ENCODE assay signal across 12 mouse cellular contexts in the genomic region with DNA sequence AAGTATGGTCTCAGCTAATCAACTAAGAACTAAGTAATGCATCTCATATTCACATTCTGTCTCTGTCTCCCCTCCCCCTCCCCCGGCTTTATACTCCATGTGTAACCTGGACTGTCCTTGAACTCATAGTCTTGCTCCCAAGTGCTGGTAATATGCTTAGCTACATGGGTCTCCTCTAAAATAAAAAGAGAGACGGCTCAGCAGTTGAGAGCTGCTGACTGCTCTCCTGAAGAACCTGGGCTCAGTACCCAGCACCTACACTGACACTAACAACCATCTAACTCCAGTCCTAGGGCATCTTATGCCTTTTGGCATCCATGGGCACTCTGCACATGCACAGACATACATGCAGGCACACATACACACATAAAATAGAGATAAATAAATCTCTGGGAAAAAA.
DNase-seq lines count a peak whose midpoint lies in the region; ATAC-seq and TF ChIP-seq lines count a peak whose summit lies in the region.
"Had no signal": no experiment of that assay in that cellular context is flagged by ENCODE, and none has a peak within 500 bp of the region (broad histone marks: within the 10 kb centered on the region; RNA-seq: fewer than 3 reads in every experiment).

No protein-coding gene starts in this region.

- ATAC-seq in heart, embryonic 12.5 days (ENCODE audit: insufficient number of reproducible peaks, low FRiP score) = 0 out of 2 replicates have a peak, but pooled peaks have one; percentile 33
- peak; percentile 36; the same call in 1 of the 2 replicates for ATAC-seq in lung, embryonic 14.5 days (ENCODE audit: insufficient read depth)
- no peak for ATAC-seq in lung, postnatal 0 days
- ATAC-seq in erythroid progenitor cell, adult 5-6 weeks (replicated peaks; ENCODE audit: low FRiP score, poor library complexity, severe bottlenecking) = 0 out of 2 replicates have a peak, but pooled peaks have one; percentile 25
- peak; percentile 37; the same call in 1 of the 2 replicates for ATAC-seq in liver, embryonic 13.5 days (ENCODE audit: low read depth)

- no peaks in the 10 kb centered on the region for H3K36me3 ChIP-seq in heart, embryonic 12.5 days
- no peaks in the 10 kb centered on the region for H3K36me3 ChIP-seq in lung, embryonic 14.5 days (ENCODE audit: insufficient read depth)
- H3K36me3 ChIP-seq in lung, postnatal 0 days (ENCODE audit: insufficient read depth, low read length) = no peaks in the 10 kb centered on the region
- H3K36me3 ChIP-seq in liver, embryonic 13.5 days = no peaks in the 10 kb centered on the region
- H3K36me3 ChIP-seq: hindbrain, embryonic 12.5 days; stomach, embryonic 15.5 days had no signal

- H3K27ac ChIP-seq in heart, embryonic 12.5 days (ENCODE audit: poor library complexity, severe bottlenecking) = peak overlapping the region; percentile 81
- H3K27ac ChIP-seq in lung, embryonic 14.5 days (ENCODE audit: low read depth) = peak overlapping the region; percentile 76
- no peak overlapping the region for H3K27ac ChIP-seq in lung, postnatal 0 days (ENCODE audit: low read length)
- peak overlapping the region; percentile 80 for H3K27ac ChIP-seq in liver, embryonic 13.5 days

- intact Hi-C loops in heart, postnatal 10 days (cut with DNase I) = no loop called here

- H3K4me3 ChIP-seq in heart, embryonic 12.5 days = no peak overlapping the region
- no peak overlapping the region for H3K4me3 ChIP-seq in lung, embryonic 14.5 days (ENCODE audit: low read depth, low read length)
- no peak overlapping the region for H3K4me3 ChIP-seq in lung, postnatal 0 days (ENCODE audit: low read depth, low read length)
- H3K4me3 ChIP-seq in liver, embryonic 13.5 days (replicated peaks) = no peak overlapping the region
- H3K4me3 ChIP-seq: hindbrain, embryonic 12.5 days had no signal

- no peak overlapping the region for H3K4me2 ChIP-seq in heart, embryonic 12.5 days
- peak overlapping the region; percentile 52 for H3K4me2 ChIP-seq in lung, embryonic 14.5 days
- H3K4me2 ChIP-seq in lung, postnatal 0 days (replicated peaks; ENCODE audit: low read depth, low read length) = no peak overlapping the region
- no peak overlapping the region for H3K4me2 ChIP-seq in liver, embryonic 13.5 days

- H3K9me3 ChIP-seq in heart, embryonic 12.5 days (replicated peaks) = no peaks in the 10 kb centered on the region
- H3K9me3 ChIP-seq in lung, embryonic 14.5 days (ENCODE audit: low read depth, low read length) = no peaks in the 10 kb centered on the region
- no peaks in the 10 kb centered on the region for H3K9me3 ChIP-seq in lung, postnatal 0 days (ENCODE audit: low read length)
- H3K9me3 ChIP-seq in liver, embryonic 13.5 days (replicated peaks) = no peaks in the 10 kb centered on the region
- H3K9me3 ChIP-seq: hindbrain, embryonic 12.5 days; stomach, embryonic 15.5 days had no signal

- DNase-seq in heart, postnatal 10 days = no peak
- no peak for DNase-seq in lung, embryonic 14.5 days
- DNase-seq in lung, postnatal 0 days (ENCODE audit: low spot score) = no peak
- no peak for DNase-seq in liver, embryonic 13.5 days
- DNase-seq in thymus, postnatal 25 days = no peak
- DNase-seq in thymus, postnatal 36 days = no peak
- DNase-seq: cerebellum, postnatal 25 days; kidney, postnatal 4 days had no signal

- H3K4me1 ChIP-seq in heart, embryonic 12.5 days (replicated peaks) = peaks cover 37% of the 10 kb centered on the region
- peaks cover 17% of the 10 kb centered on the region for H3K4me1 ChIP-seq in lung, embryonic 14.5 days (ENCODE audit: insufficient read depth)
- H3K4me1 ChIP-seq in lung, postnatal 0 days (ENCODE audit: insufficient read depth, low read depth, low read length) = peaks cover 10% of the 10 kb centered on the region; the same call in 1 of the 2 replicates
- H3K4me1 ChIP-seq in liver, embryonic 13.5 days (replicated peaks) = peaks cover 45% of the 10 kb centered on the region

- TF ChIP-seq CTCF in lung, embryonic 14.5 days (IDR thresholded peaks at IDR 0.05; ENCODE audit: low read depth) = no peak
- TF ChIP-seq CTCF in lung, postnatal 0 days (IDR thresholded peaks at IDR 0.05) = no peak

- H3K27me3 ChIP-seq in heart, embryonic 12.5 days (replicated peaks) = no peaks in the 10 kb centered on the region
- no peaks in the 10 kb centered on the region for H3K27me3 ChIP-seq in lung, embryonic 14.5 days (ENCODE audit: insufficient read depth, low read length)
- no peaks in the 10 kb centered on the region for H3K27me3 ChIP-seq in lung, postnatal 0 days (replicated peaks; ENCODE audit: insufficient read depth, low read length)
- no peaks in the 10 kb centered on the region for H3K27me3 ChIP-seq in liver, embryonic 13.5 days
- H3K27me3 ChIP-seq: hindbrain, embryonic 12.5 days; stomach, embryonic 15.5 days had no signal

- no peak for TF ChIP-seq EP300 in lung, postnatal 0 days (IDR thresholded peaks at IDR 0.05)

- no peak overlapping the region for H3K9ac ChIP-seq in heart, embryonic 12.5 days
- H3K9ac ChIP-seq in lung, embryonic 14.5 days = no peak overlapping the region
- no peak overlapping the region for H3K9ac ChIP-seq in lung, postnatal 0 days (replicated peaks; ENCODE audit: low read depth)
- H3K9ac ChIP-seq in liver, embryonic 13.5 days = 0 out of 2 replicates have a peak overlapping the region, but pooled peaks have one; percentile 42
- H3K9ac ChIP-seq: hindbrain, embryonic 12.5 days had no signal

- WGBS in heart, embryonic 12.5 days = 28% methylated on average over 2 of the region's 2 CpGs
- WGBS in lung, embryonic 14.5 days = 26% methylated on average over 2 of the region's 2 CpGs
- 39% methylated on average over 2 of the region's 2 CpGs for WGBS in lung, postnatal 0 days
- 27% methylated on average over 2 of the region's 2 CpGs for WGBS in liver, embryonic 13.5 days (ENCODE audit: insufficient replicate concordance)
